Mouse (Mus musculus) cerebellum, adult 2 months (tissue): Measurements from ENCODE around the gene Stxbp5.

ENCODE experiments used
- CTCF ChIP-seq: fragments of 200-500 bp; IDR thresholded peaks from 2 replicates; pipeline ENCODE4 v1.5.1; 2011; ENCODE audit warnings: low read depth, mild to moderate bottlenecking, control low read depth, low read length, moderate library complexity, borderline replicate concordance; ENCODE audit not compliant: insufficient read depth
- POLR2A ChIP-seq: fragments of 200-500 bp; IDR thresholded peaks from 2 replicates; pipeline ENCODE4 v1.6.1; 2011; ENCODE audit warnings: low read length, control low read depth, borderline replicate concordance; ENCODE audit not compliant: insufficient read depth

GRCm38 (mm10) chr10:9796429-9796828 is 104.5 kb downstream of the Stxbp5 start:
- TF ChIP-seq POLR2A (no peak), CTCF (no peak)
